Mouse (Mus musculus) liver, embryonic 12.5 days (tissue): ENCODE data around the gene Rpa3. TPM values are rescaled to one million over a fixed set of nuclear protein-coding genes. Genes with fewer than 3 reads are reported as not detected.

Experiments
- polyA plus RNA-seq: library from polyadenylated mRNA; unstranded; fragments of >200 nt; fragmentation: Nextera tagmentation; extraction: Ambion mirVana; gene quantifications from 2 replicates; pipeline ENCODE4 v1.2.1, GENCODE M21; 2016

Rpa3 gene
- polyA plus RNA-seq, 1 experiment from 2014 or later: 147 TPM

Other genes with a start within 250 kb of the Rpa3 start
- 0.05 and 0.06 TPM in 2 replicates for gene Col28a1, start 66.6 kb downstream of the Rpa3 start, polyA plus RNA-seq
- 23.3 and 24.4 TPM in 2 replicates for gene Mios, start 50.0 kb downstream of the Rpa3 start, polyA plus RNA-seq
- 17.2 and 17.4 TPM in 2 replicates for gene Umad1, start 115 bp upstream of the Rpa3 start, polyA plus RNA-seq
- 1.4 TPM in 2 replicates for gene Gm45062, start 277 bp upstream of the Rpa3 start, polyA plus RNA-seq